Mouse (Mus musculus) embryonic facial prominence, embryonic 11.5 days (tissue): ENCODE measurements around the gene Sulf2. TPM values are rescaled to one million over a fixed set of nuclear protein-coding genes. Genes with fewer than 3 reads are reported as not detected.
"Not testable (repeated sequence)": the region's sequence is repeated elsewhere in the genome, so short reads cannot be mapped to it uniquely, and the experiment has no call there.

ENCODE experiments used
- ATAC-seq: fragments of 200-750 bp; cut with Nextera tagmentation; replicated peaks from 2 replicates; pipeline ENCODE4 v1.8.0; 2017; ENCODE audit warnings: low read depth; ENCODE audit not compliant: insufficient number of reproducible peaks, low FRiP score, low TSS enrichment
- DNase-seq: peaks from one replicate; pipeline ENCODE4 v3.0.0-alpha.2; 2015; ENCODE audit warnings: low spot score
- H3K27ac ChIP-seq: fragments of 300-500 bp; sonication (generic); replicated peaks from 2 replicates; pipeline ENCODE4 v1.5.1; 2014; ENCODE audit warnings: mild to moderate bottlenecking, low read depth, low read length, control low read depth
- H3K27me3 ChIP-seq: fragments of 300-500 bp; sonication (generic); 2 replicates; pipeline ENCODE4 v1.6.1; 2014; ENCODE audit warnings: mild to moderate bottlenecking, low read length, moderate library complexity, mixed read lengths; ENCODE audit not compliant: control insufficient read depth, insufficient read depth
- H3K36me3 ChIP-seq: fragments of 300-500 bp; sonication (generic); replicated peaks from 2 replicates; pipeline ENCODE4 v1.6.1; 2014; ENCODE audit warnings: low read depth, mild to moderate bottlenecking, low read length, moderate library complexity, mixed read lengths; ENCODE audit not compliant: control insufficient read depth, insufficient read depth
- H3K4me1 ChIP-seq: fragments of 300-500 bp; sonication (generic); 2 replicates; pipeline ENCODE4 v1.6.1; 2014; ENCODE audit warnings: low read length, mixed read lengths; ENCODE audit not compliant: control insufficient read depth, insufficient read depth
- H3K4me2 ChIP-seq: fragments of 300-500 bp; sonication (generic); 2 replicates; pipeline ENCODE4 v1.6.1; 2014; ENCODE audit warnings: low read depth, mild to moderate bottlenecking, control low read depth, low read length, moderate library complexity
- H3K4me3 ChIP-seq: fragments of 300-500 bp; sonication (generic); 2 replicates; pipeline ENCODE4 v1.5.1; 2014; ENCODE audit warnings: low read depth, low read length, control low read depth
- H3K9ac ChIP-seq: fragments of 300-500 bp; sonication (generic); replicated peaks from 2 replicates; pipeline ENCODE4 v1.6.1; 2014; ENCODE audit warnings: mild to moderate bottlenecking, control low read depth, low read length
- H3K9me3 ChIP-seq: fragments of 300-500 bp; sonication (generic); replicated peaks from 2 replicates; pipeline ENCODE4 v1.6.1; 2016; ENCODE audit warnings: mild to moderate bottlenecking, low read length, inconsistent platforms, mixed read lengths; ENCODE audit not compliant: control insufficient read depth
- WGBS: fragments of 180-500 bp; shearing (Covaris S2); extraction: QIAGEN DNeasy Blood & Tissue Kit; methylation state at CpG from one replicate; pipeline ENCODE4 v1.1.7; 2014; 5-methylcytosine and 5-hydroxymethylcytosine counted together
- polyA plus RNA-seq: library from polyadenylated mRNA; unstranded; fragments of >200 nt; fragmentation: Nextera tagmentation; extraction: Ambion mirVana; gene quantifications from 2 replicates; pipeline ENCODE4 v1.2.1, GENCODE M21; 2014

The Sulf2 gene
- polyA plus RNA-seq, 1 experiment from 2014 or later = 168 TPM

GRCm38 (mm10) chr2:166193509-166193908 lies 38.0 kb upstream of the Sulf2 start:
- Histone ChIP-seq H3K9ac (no peak overlapping the region), H3K4me2 (no peak overlapping the region), H3K4me1 (peaks cover 7% of the 10 kb centered on the region), H3K27me3 (no peaks in the 10 kb centered on the region), H3K36me3 (no peaks in the 10 kb centered on the region), H3K4me3 (no peak overlapping the region), H3K27ac (no peak overlapping the region), H3K9me3 (no peaks in the 10 kb centered on the region)
- DNase-seq = no peak
- no peak for ATAC-seq
- 86% methylated on average over 3 of the region's 3 CpGs for WGBS

GRCm38 (mm10) chr2:166190816-166191215 lies 35.4 kb upstream of the Sulf2 start:
- ATAC-seq (no peak), DNase-seq (no peak)
- H3K27ac ChIP-seq = 0 out of 2 replicates have a peak overlapping the region, but pooled peaks have one; percentile 13
- H3K4me1 ChIP-seq = peaks cover 5% of the 10 kb centered on the region; the same call in 1 of the 2 replicates
- H3K27me3 ChIP-seq = no peaks in the 10 kb centered on the region
- H3K9ac ChIP-seq = no peak overlapping the region
- H3K4me2 ChIP-seq = no peak overlapping the region
- H3K36me3 ChIP-seq = no peaks in the 10 kb centered on the region
- H3K4me3 ChIP-seq = no peak overlapping the region
- WGBS = 61% methylated on average over 8 of the region's 8 CpGs
- H3K9me3 ChIP-seq = no peaks in the 10 kb centered on the region

GRCm38 (mm10) chr2:166189191-166189590 lies 33.7 kb upstream of the Sulf2 start:
- DNase-seq = no peak
- Histone ChIP-seq H3K4me1 (peaks cover 5% of the 10 kb centered on the region; the same call in 1 of the 2 replicates), H3K4me3 (no peak overlapping the region), H3K9me3 (no peaks in the 10 kb centered on the region), H3K4me2 (no peak overlapping the region), H3K27ac (no peak overlapping the region), H3K36me3 (no peaks in the 10 kb centered on the region), H3K27me3 (no peaks in the 10 kb centered on the region), H3K9ac (no peak overlapping the region)
- ATAC-seq = no peak
- WGBS = 93% methylated on average over 11 of the region's 11 CpGs

GRCm38 (mm10) chr2:166187874-166188453 lies 32.5 kb upstream of the Sulf2 start:
- DNase-seq, H3K36me3 ChIP-seq, H3K4me1 ChIP-seq, H3K27ac ChIP-seq, H3K9ac ChIP-seq, H3K4me2 ChIP-seq, H3K4me3 ChIP-seq, ATAC-seq, H3K27me3 ChIP-seq, H3K9me3 ChIP-seq: not testable (repeated sequence)
- WGBS = 90% methylated on average over 8 of the region's 11 CpGs

- not testable (repeated sequence) for ATAC-seq, H3K4me2 ChIP-seq, H3K4me1 ChIP-seq, H3K36me3 ChIP-seq, H3K9me3 ChIP-seq, H3K27me3 ChIP-seq, H3K27ac ChIP-seq, DNase-seq, H3K4me3 ChIP-seq
- 0 out of 2 replicates have a peak overlapping the region, but pooled peaks have one; percentile 7 for H3K9ac ChIP-seq
- 56% methylated on average over 7 of the region's 8 CpGs for WGBS
These were observed 31.9 kb upstream of the Sulf2 start for GRCm38 (mm10) chr2:166187319-166187718.

- H3K9me3 ChIP-seq = no peaks in the 10 kb centered on the region; the same call in 1 of the 2 replicates
- 0 out of 2 replicates have a peak, but pooled peaks cover 3% of the 10 kb centered on the region for H3K4me1 ChIP-seq
- no peaks in the 10 kb centered on the region for H3K36me3 ChIP-seq
- no peak overlapping the region for H3K9ac ChIP-seq
- H3K27ac ChIP-seq = peak overlapping the region; percentile 32; the same call in 1 of the 2 replicates
- H3K4me2 ChIP-seq = no peak overlapping the region
- H3K27me3 ChIP-seq = no peaks in the 10 kb centered on the region
- WGBS = 84% methylated on average over 16 of the region's 16 CpGs
- no peak for DNase-seq
- H3K4me3 ChIP-seq = no peak overlapping the region
- no peak for ATAC-seq
These were observed 30.9 kb upstream of the Sulf2 start for GRCm38 (mm10) chr2:166186244-166186948.

- H3K4me2 ChIP-seq = no peak overlapping the region
- WGBS = 92% methylated on average over 6 of the region's 6 CpGs
- no peak overlapping the region for H3K9ac ChIP-seq
- ATAC-seq = no peak
- DNase-seq = no peak
- no peak overlapping the region for H3K27ac ChIP-seq
- H3K36me3 ChIP-seq = no peaks in the 10 kb centered on the region
- H3K9me3 ChIP-seq = no peaks in the 10 kb centered on the region; the same call in 1 of the 2 replicates
- H3K4me3 ChIP-seq = no peak overlapping the region
- no peaks in the 10 kb centered on the region for H3K27me3 ChIP-seq
- H3K4me1 ChIP-seq = peaks cover 6% of the 10 kb centered on the region; the same call in 1 of the 2 replicates
These were observed 30.3 kb upstream of the Sulf2 start for GRCm38 (mm10) chr2:166185768-166186167.

GRCm38 (mm10) chr2:166184417-166184816 lies 29.0 kb upstream of the Sulf2 start:
- H3K36me3 ChIP-seq = no peaks in the 10 kb centered on the region
- DNase-seq (no peak), ATAC-seq (no peak)
- no peak overlapping the region for H3K4me2 ChIP-seq
- no peak overlapping the region for H3K9ac ChIP-seq
- H3K27me3 ChIP-seq = no peaks in the 10 kb centered on the region
- H3K27ac ChIP-seq = no peak overlapping the region
- no peak overlapping the region for H3K4me3 ChIP-seq
- 68% methylated on average over 6 of the region's 6 CpGs for WGBS
- H3K9me3 ChIP-seq = no peaks in the 10 kb centered on the region; the same call in 1 of the 2 replicates
- H3K4me1 ChIP-seq = peaks cover 6% of the 10 kb centered on the region; the same call in 1 of the 2 replicates
